ENCODE assay signal across 15 mouse cellular contexts in the genomic region with DNA sequence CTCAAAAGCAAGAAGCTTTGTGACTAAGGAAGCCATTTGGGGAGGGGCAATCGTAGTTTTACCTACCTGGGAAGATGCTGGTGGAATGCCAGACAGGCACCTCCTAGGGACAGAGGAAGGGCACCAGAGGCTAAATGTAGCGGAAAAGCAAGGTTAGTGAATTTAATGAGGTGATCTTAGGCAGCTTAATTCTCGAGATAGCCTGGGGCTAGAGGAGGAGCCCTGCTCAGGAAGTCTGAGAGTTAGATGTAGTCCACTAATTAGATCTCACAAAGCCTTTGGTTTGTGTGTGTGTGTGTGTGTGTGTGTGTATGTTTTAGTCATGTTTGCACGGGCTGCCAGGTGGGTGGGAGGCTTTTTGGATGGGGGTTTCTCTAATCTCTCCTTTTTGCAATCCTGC.
"Had no signal": no experiment of that assay in that cellular context is flagged by ENCODE, and none has a peak within 500 bp of the region (broad histone marks: within the 10 kb centered on the region; RNA-seq: fewer than 3 reads in every experiment).

No protein-coding gene starts in this region.

- H3K9ac ChIP-seq: limb, embryonic 13.5 days; liver, embryonic 14.5 days; neural tube, embryonic 13.5 days had no signal

- H3K4me3 ChIP-seq: limb, embryonic 13.5 days; neural tube, embryonic 13.5 days had no signal

- H3K9me3 ChIP-seq: limb, embryonic 13.5 days; neural tube, embryonic 13.5 days had no signal

- H3K27ac ChIP-seq: kidney, postnatal 0 days; limb, embryonic 13.5 days; liver, embryonic 14.5 days; neural tube, embryonic 13.5 days had no signal

- H3K36me3 ChIP-seq: limb, embryonic 13.5 days; neural tube, embryonic 13.5 days had no signal

- H3K27me3 ChIP-seq: limb, embryonic 13.5 days; neural tube, embryonic 13.5 days had no signal

- DNase-seq: kidney, adult 9 months; kidney, postnatal 36 days; layer of hippocampus, adult 9-11 months; layer of hippocampus, postnatal 36 days; lung, adult 18-20 months; lung, postnatal 36 days; retina, postnatal 1 day; right cerebral cortex, postnatal 4 days; spleen, adult 18-20 months; thymus, adult 18-20 months; thymus, postnatal 14 days had no signal

- H3K4me2 ChIP-seq: limb, embryonic 13.5 days; neural tube, embryonic 13.5 days had no signal
